Mouse (Mus musculus) CH12.LX (cell line): ENCODE results near the gene Ins2.

ENCODE experiments used
- CTCF ChIP-seq, 2 experiments: IDR thresholded peaks in 1 of 2; conservative IDR thresholded peaks in 1 of 2; 2 replicates each; pipeline ENCODE4 v1.5.1; 2011 to 2012; ENCODE audit warnings: low read depth in 2 of 2, low read length in 2 of 2, improper control_type of control experiment in 1 of 2, inconsistent platforms in 1 of 2, mild to moderate bottlenecking in 1 of 2, moderate library complexity in 1 of 2
- E2F4 ChIP-seq: IDR thresholded peaks from 2 replicates; pipeline ENCODE4 v1.6.1; 2011; ENCODE audit warnings: low read depth, low read length, improper control_type of control experiment; ENCODE audit not compliant: insufficient replicate concordance
- IRF4 ChIP-seq: IDR thresholded peaks from 2 replicates; pipeline ENCODE4 v1.6.1; 2014; ENCODE audit warnings: low read depth, mild to moderate bottlenecking, inconsistent platforms, low read length, improper control_type of control experiment
- JUND ChIP-seq: conservative IDR thresholded peaks from 2 replicates; pipeline ENCODE4 v1.6.1; 2011; ENCODE audit warnings: low read depth, low read length, improper control_type of control experiment
- MAZ ChIP-seq: IDR thresholded peaks from 2 replicates; pipeline ENCODE4 v1.6.1; 2012; ENCODE audit warnings: low read depth, mild to moderate bottlenecking, inconsistent platforms, low read length, improper control_type of control experiment, moderate library complexity
- MXI1 ChIP-seq: IDR thresholded peaks from 2 replicates; pipeline ENCODE4 v1.6.1; 2011; ENCODE audit warnings: mild to moderate bottlenecking, low read depth, low read length, improper control_type of control experiment
- MYC ChIP-seq: IDR thresholded peaks from 2 replicates; pipeline ENCODE4 v1.6.1; 2011; ENCODE audit warnings: low read depth, mild to moderate bottlenecking, improper control_type of control experiment, low read length
- POLR2A ChIP-seq: IDR thresholded peaks from 2 replicates; pipeline ENCODE4 v1.6.1; 2011; ENCODE audit warnings: low read depth, mild to moderate bottlenecking, improper control_type of control experiment, low read length
- POLR2AphosphoS2 ChIP-seq: IDR thresholded peaks from 2 replicates; pipeline ENCODE4 v1.6.1; 2011; ENCODE audit warnings: low read depth, low read length, improper control_type of control experiment
- RAD21 ChIP-seq: IDR thresholded peaks from 2 replicates; pipeline ENCODE4 v1.6.1; 2011; ENCODE audit warnings: low read depth, mild to moderate bottlenecking, low read length, improper control_type of control experiment, moderate library complexity
- SMC3 ChIP-seq: IDR thresholded peaks from 2 replicates; pipeline ENCODE4 v1.6.1; 2011; ENCODE audit warnings: low read depth, low read length, improper control_type of control experiment
- TBP ChIP-seq: conservative IDR thresholded peaks from 2 replicates; pipeline ENCODE4 v1.6.1; 2011; ENCODE audit warnings: low read depth, low read length, improper control_type of control experiment
- USF1 ChIP-seq: IDR thresholded peaks from 2 replicates; pipeline ENCODE4 v1.6.1; 2014; ENCODE audit warnings: low read depth, mild to moderate bottlenecking, inconsistent platforms, low read length, improper control_type of control experiment

GRCm38 (mm10) chr7:142664465-142665029 is 78.6 kb downstream of the Ins2 start:
- TF ChIP-seq IRF4 (no peak), TBP (no peak), MAZ (no peak), MYC (no peak), CTCF (conservative IDR thresholded peaks at IDR 0.05 in 1 of 2, IDR thresholded peaks at IDR 0.05 in 1 of 2; ENCODE audit: low read depth in 2 of 2, low read length in 2 of 2) (no peak), JUND (no peak), POLR2A (no peak), E2F4 (no peak), RAD21 (no peak), POLR2AphosphoS2 (no peak), USF1 (no peak), MXI1 (no peak), SMC3 (no peak)
